Mouse (Mus musculus): Measurements from ENCODE around the gene Apaf1.

DNA sequence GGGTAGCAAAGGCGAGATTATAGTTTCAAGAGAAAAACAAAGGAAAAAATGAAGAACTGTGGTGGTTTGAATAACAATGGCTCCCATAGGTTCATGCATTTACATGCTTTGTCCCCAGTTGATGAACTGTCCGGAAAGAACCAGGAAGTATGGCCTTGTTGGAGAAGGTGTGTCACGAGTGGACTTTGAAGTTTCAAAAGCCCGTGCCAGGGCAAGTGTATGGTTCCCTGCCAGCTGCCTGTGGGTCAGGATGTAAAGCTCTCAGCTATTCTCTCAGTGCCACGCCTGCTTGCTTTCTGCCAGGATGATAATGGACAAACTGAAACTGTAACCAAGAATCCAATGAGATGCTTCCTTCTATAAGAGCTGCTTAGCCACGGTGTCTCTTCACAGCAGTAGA is 20.2 kb downstream of the Apaf1 start:
- no peak for TF ChIP-seq CTCF (IDR thresholded peaks at IDR 0.05; ENCODE audit: low read depth)
- TF ChIP-seq EP300 (IDR thresholded peaks at IDR 0.05; ENCODE audit: low read depth) = no peak

Measured in heart, postnatal 0 days (tissue).